Mouse (Mus musculus) ES-E14 (cell line): Measurements from ENCODE around the gene Atp8a1. TPM values are rescaled to one million over a fixed set of nuclear protein-coding genes. Genes with fewer than 3 reads are reported as not detected.

Experiments used
- DNase-seq: peaks from one replicate; pipeline ENCODE4 v3.0.0-alpha.2; 2013; ENCODE audit warnings: low read depth, low spot score
- H3K27ac ChIP-seq: 2 replicates; pipeline ENCODE4 v1.5.1; 2012; ENCODE audit warnings: low read depth, mild to moderate bottlenecking, low read length, moderate library complexity, mixed read lengths; ENCODE audit not compliant: poor library complexity, insufficient read depth, severe bottlenecking
- H3K36me3 ChIP-seq: 2 replicates; pipeline ENCODE4 v1.6.1; 2012; ENCODE audit warnings: mild to moderate bottlenecking, low read length, moderate library complexity, mixed read lengths; ENCODE audit not compliant: control insufficient read depth, poor library complexity, insufficient read depth, severe bottlenecking
- H3K4me1 ChIP-seq, 2 experiments: fragments of 150-350 bp in 1 of 2; sonication (generic) in 1 of 2; 2 replicates each; pipeline ENCODE4 v1.6.1; 2012; ENCODE audit warnings: low read length in 2 of 2, mild to moderate bottlenecking in 1 of 2, mixed read lengths in 1 of 2; ENCODE audit not compliant: control insufficient read depth in 2 of 2, insufficient read depth in 2 of 2, poor library complexity in 1 of 2
- H3K4me3 ChIP-seq, 2 experiments: fragments of 150-350 bp in 1 of 2; sonication (generic) in 1 of 2; 2 replicates each; pipeline ENCODE4 v1.5.1; 2012; ENCODE audit warnings: low read length in 2 of 2, low read depth in 1 of 2, mild to moderate bottlenecking in 1 of 2, mixed read lengths in 1 of 2; ENCODE audit not compliant: insufficient read depth in 1 of 2, poor library complexity in 1 of 2, severe bottlenecking in 1 of 2
- H3K9ac ChIP-seq: 2 replicates; pipeline ENCODE4 v1.6.1; 2012; ENCODE audit warnings: low read depth, mild to moderate bottlenecking, low read length, mixed read lengths; ENCODE audit not compliant: poor library complexity, insufficient read depth, severe bottlenecking
- H3K9me3 ChIP-seq: fragments of 150-350 bp; sonication (generic); 2 replicates; pipeline ENCODE4 v1.6.1; 2012; ENCODE audit warnings: low read depth, mild to moderate bottlenecking, low read length; ENCODE audit not compliant: control insufficient read depth, insufficient read depth
- CHD2 ChIP-seq: IDR thresholded peaks from 2 replicates; pipeline ENCODE4 v1.6.1; 2014; ENCODE audit warnings: mild to moderate bottlenecking, low read depth, low read length, inconsistent platforms
- HCFC1 ChIP-seq: IDR thresholded peaks from 2 replicates; pipeline ENCODE4 v1.6.1; 2012; ENCODE audit warnings: low read length, inconsistent platforms, borderline replicate concordance; ENCODE audit not compliant: insufficient read depth
- MAFK ChIP-seq: IDR thresholded peaks from 2 replicates; pipeline ENCODE4 v1.6.1; 2014; ENCODE audit warnings: mild to moderate bottlenecking, low read depth, low read length, inconsistent platforms; ENCODE audit not compliant: insufficient read depth
- ZC3H11A ChIP-seq: IDR thresholded peaks from 2 replicates; pipeline ENCODE4 v1.6.1; 2012; ENCODE audit warnings: low read depth, mild to moderate bottlenecking, inconsistent platforms, low read length, borderline replicate concordance
- ZNF384 ChIP-seq: IDR thresholded peaks from 2 replicates; pipeline ENCODE4 v1.6.1; 2012; ENCODE audit warnings: low read depth, low read length, inconsistent platforms
- in situ Hi-C, 2 experiments: fragments of 600-800 bp; cut with MboI; formaldehyde crosslinking; loops; one replicate each; pipeline ENCODE4 v1.15.1; 2025; ENCODE audit warnings: low sequenced_read_pairs in 2 of 2, inconsistent platforms in 1 of 2; ENCODE audit not compliant: unreplicated experiment in 2 of 2
- total RNA-seq: library from RNA; depleted of rRNA; stranded (reverse); fragments of 300-350 nt; gene quantifications from 2 replicates; pipeline ENCODE4 v1.2.3, GENCODE M21; 2012; rRNA removed

Atp8a1 gene
- total RNA-seq, 1 experiment: 13.7 TPM

- in situ Hi-C loops: no loop called here
- Histone ChIP-seq H3K9me3 (no peaks in the 10 kb centered on the region), H3K27ac (no peak overlapping the region), H3K4me3 (no peak overlapping the region), H3K36me3 (no peaks in the 10 kb centered on the region), H3K4me1 (no peaks in the 10 kb centered on the region), H3K9ac (no peak overlapping the region)
- DNase-seq: no peak
- TF ChIP-seq HCFC1 (no peak), MAFK (no peak), CHD2 (no peak), ZNF384 (no peak), ZC3H11A (no peak)
Observed at GRCm38 (mm10) chr5:67575705-67576104, 271.5 kb downstream of the Atp8a1 start.

GRCm38 (mm10) chr5:67574039-67574438 lies 273.2 kb downstream of the Atp8a1 start:
- H3K9ac ChIP-seq: no peak overlapping the region
- in situ Hi-C loops: no loop called here
- no peaks in the 10 kb centered on the region for H3K36me3 ChIP-seq
- H3K27ac ChIP-seq: no peak overlapping the region
- no peak for TF ChIP-seq MAFK
- TF ChIP-seq HCFC1: no peak
- TF ChIP-seq CHD2: no peak
- TF ChIP-seq ZC3H11A: no peak
- TF ChIP-seq ZNF384: no peak
- no peak for DNase-seq
- no peak overlapping the region for H3K4me3 ChIP-seq
- no peaks in the 10 kb centered on the region for H3K9me3 ChIP-seq
- no peaks in the 10 kb centered on the region for H3K4me1 ChIP-seq

GRCm38 (mm10) chr5:67572552-67573155 lies 274.6 kb downstream of the Atp8a1 start:
- Histone ChIP-seq H3K9ac (no peak overlapping the region), H3K4me3 (no peak overlapping the region), H3K27ac (no peak overlapping the region), H3K4me1 (no peaks in the 10 kb centered on the region), H3K36me3 (no peaks in the 10 kb centered on the region), H3K9me3 (no peaks in the 10 kb centered on the region)
- in situ Hi-C loops: no loop called here
- DNase-seq: no peak
- TF ChIP-seq CHD2 (no peak), ZNF384 (no peak), ZC3H11A (no peak), HCFC1 (no peak), MAFK (no peak)

Other genes starting within 250 kb of the Atp8a1 start
- 0.58 and 0.76 TPM in 2 replicates for gene Shisa3, start 239.6 kb downstream of the Atp8a1 start, total RNA-seq
- not detected in 2 replicates for gene Gm5108, start 94.2 kb upstream of the Atp8a1 start, total RNA-seq
- not detected in 2 replicates for gene Gm21905, start 99.0 kb upstream of the Atp8a1 start, total RNA-seq
- not detected in 2 replicates for gene Grxcr1, start 184.4 kb upstream of the Atp8a1 start, total RNA-seq